Mouse (Mus musculus) neural tube, embryonic 14.5 days (tissue): ENCODE results near the gene Klhl3. TPM values are rescaled to one million over a fixed set of nuclear protein-coding genes. Genes with fewer than 3 reads are reported as not detected.

Experiments used
- ATAC-seq: fragments of 200-750 bp; cut with Nextera tagmentation; 2 replicates; pipeline ENCODE4 v1.8.0; 2017; ENCODE audit warnings: low read depth, mild to moderate bottlenecking, moderate TSS enrichment, moderate library complexity
- H3K27ac ChIP-seq: fragments of 300-500 bp; sonication (generic); 2 replicates; pipeline ENCODE4 v1.5.1; 2014; ENCODE audit warnings: low read depth, mild to moderate bottlenecking, control low read depth, low read length, moderate library complexity, mixed read lengths
- H3K27me3 ChIP-seq: fragments of 300-500 bp; sonication (generic); 2 replicates; pipeline ENCODE4 v1.6.1; 2014; ENCODE audit warnings: low read length; ENCODE audit not compliant: control insufficient read depth, insufficient read depth
- H3K36me3 ChIP-seq: fragments of 300-500 bp; sonication (generic); 2 replicates; pipeline ENCODE4 v1.6.1; 2014; ENCODE audit warnings: low read length, mixed read lengths; ENCODE audit not compliant: control insufficient read depth, insufficient read depth
- H3K4me1 ChIP-seq: fragments of 300-500 bp; sonication (generic); 2 replicates; pipeline ENCODE4 v1.6.1; 2014; ENCODE audit warnings: low read length; ENCODE audit not compliant: control insufficient read depth, insufficient read depth
- H3K4me2 ChIP-seq: fragments of 300-500 bp; sonication (generic); 2 replicates; pipeline ENCODE4 v1.6.1; 2014; ENCODE audit warnings: mild to moderate bottlenecking, low read depth, low read length, control low read depth
- H3K4me3 ChIP-seq: fragments of 300-500 bp; sonication (generic); 2 replicates; pipeline ENCODE4 v1.5.1; 2014; ENCODE audit warnings: low read depth, low read length, control low read depth, mixed read lengths
- H3K9ac ChIP-seq: fragments of 300-500 bp; sonication (generic); replicated peaks from 2 replicates; pipeline ENCODE4 v1.6.1; 2014; ENCODE audit warnings: low read depth, mild to moderate bottlenecking, control low read depth, low read length, mixed read lengths
- H3K9me3 ChIP-seq: fragments of 300-500 bp; sonication (generic); 2 replicates; pipeline ENCODE4 v1.6.1; 2016; ENCODE audit warnings: low read length; ENCODE audit not compliant: control insufficient read depth
- WGBS: fragments of 180-500 bp; shearing (Covaris S2); extraction: QIAGEN DNeasy Blood & Tissue Kit; methylation state at CpG from one replicate; pipeline ENCODE4 v1.1.7; 2014; 5-methylcytosine and 5-hydroxymethylcytosine counted together
- microRNA counts: library from miRNA; unstranded; fragments of <30 nt; microRNA quantifications from one replicate; lab custom pipeline; 2016
- microRNA-seq: library from miRNA; unstranded; fragments of <30 nt; microRNA quantifications from one replicate; pipeline ENCODE4, GENCODE M21; 2016
- polyA plus RNA-seq: library from polyadenylated mRNA; unstranded; fragments of >200 nt; fragmentation: Nextera tagmentation; extraction: Ambion mirVana; gene quantifications from 2 replicates; pipeline ENCODE4 v1.2.1, GENCODE M21; 2014

Klhl3 gene
- polyA plus RNA-seq, 1 experiment from 2014 or later: 17.6 TPM

GRCm38 (mm10) chr13:57960254-57960653 lies 153.1 kb downstream of the Klhl3 start:
- Histone ChIP-seq H3K4me1 (no peaks in the 10 kb centered on the region), H3K4me2 (no peak overlapping the region), H3K36me3 (no peaks in the 10 kb centered on the region), H3K9ac (no peak overlapping the region), H3K9me3 (no peaks in the 10 kb centered on the region), H3K27me3 (no peaks in the 10 kb centered on the region), H3K27ac (no peak overlapping the region), H3K4me3 (no peak overlapping the region)
- no peak for ATAC-seq
- 76% methylated on average over 2 of the region's 2 CpGs for WGBS

GRCm38 (mm10) chr13:57959806-57960205 lies 153.6 kb downstream of the Klhl3 start:
- H3K4me1 ChIP-seq: no peaks in the 10 kb centered on the region
- H3K27ac ChIP-seq: no peak overlapping the region
- no peak overlapping the region for H3K9ac ChIP-seq
- H3K4me3 ChIP-seq: no peak overlapping the region
- H3K9me3 ChIP-seq: no peaks in the 10 kb centered on the region
- no peak overlapping the region for H3K4me2 ChIP-seq
- no peaks in the 10 kb centered on the region for H3K36me3 ChIP-seq
- WGBS: 87% methylated on average over 5 of the region's 5 CpGs
- no peak for ATAC-seq
- no peaks in the 10 kb centered on the region for H3K27me3 ChIP-seq

MicroRNAs encoded within 50 kb of the gene (microRNA counts, 519-probe panel; counts per million panel counts)
- not detected for microRNA mmu-miR-874 (lab: Ali Mortazavi, UCI)

Small RNA genes lying within 50 kb of the gene (microRNA-seq; reads per million reads assigned to microRNA genes)
- gene Mir874: 233 reads per million, percentile 58 among the genes with 10 or more reads in this experiment

Other genes starting within 250 kb of the Klhl3 start
- gene Spock1, start 205.3 kb downstream of the Klhl3 start, polyA plus RNA-seq: 133 and 157 TPM in 2 replicates
- 52.4 and 55.9 TPM in 2 replicates for gene Hnrnpa0, start 15.0 kb upstream of the Klhl3 start, polyA plus RNA-seq
- gene Idnk, start 44.1 kb upstream of the Klhl3 start, polyA plus RNA-seq: 62.6 and 69.7 TPM in 2 replicates
- 108 and 144 TPM in 2 replicates for gene Ubqln1, start 102.1 kb upstream of the Klhl3 start, polyA plus RNA-seq
- gene Gkap1, start 162.1 kb upstream of the Klhl3 start, polyA plus RNA-seq: 25.6 and 29.7 TPM in 2 replicates
- gene Kif27, start 245.5 kb upstream of the Klhl3 start, polyA plus RNA-seq: 1.9 and 2.3 TPM in 2 replicates